Mouse (Mus musculus): Measurements from ENCODE around the gene Rnps1.
A peak's percentile ranks its signal among the peaks of the same experiment; 100 is the strongest.

Gene Rnps1

GRCm38 (mm10) chr17:24470701-24471527 lies 56.5 kb downstream of the Rnps1 start:
- DNase-seq = peak in 1 of 2 experiments; percentile 50

DNA sequence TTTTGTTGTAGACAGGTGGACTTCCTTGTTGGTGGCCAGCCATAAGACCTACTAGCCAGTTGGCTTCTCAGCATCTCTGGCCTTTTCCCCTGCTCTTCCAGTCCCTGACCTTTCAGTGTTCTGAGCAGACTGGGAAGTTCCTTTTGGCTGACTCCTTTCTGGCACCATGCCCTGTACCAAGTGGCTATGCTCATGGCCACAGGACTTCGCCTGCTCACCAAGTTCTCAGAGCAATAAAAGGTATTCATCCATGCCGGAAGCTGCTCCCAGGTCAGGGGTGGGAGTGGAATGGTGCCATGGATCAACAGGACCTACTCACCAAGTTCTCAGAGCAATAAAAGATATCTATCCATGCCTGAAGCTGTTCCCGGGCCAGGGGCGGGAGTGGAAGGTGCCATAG lies 58.1 kb downstream of the Rnps1 start:
- peak; percentile 92 to 95 for DNase-seq

DNA sequence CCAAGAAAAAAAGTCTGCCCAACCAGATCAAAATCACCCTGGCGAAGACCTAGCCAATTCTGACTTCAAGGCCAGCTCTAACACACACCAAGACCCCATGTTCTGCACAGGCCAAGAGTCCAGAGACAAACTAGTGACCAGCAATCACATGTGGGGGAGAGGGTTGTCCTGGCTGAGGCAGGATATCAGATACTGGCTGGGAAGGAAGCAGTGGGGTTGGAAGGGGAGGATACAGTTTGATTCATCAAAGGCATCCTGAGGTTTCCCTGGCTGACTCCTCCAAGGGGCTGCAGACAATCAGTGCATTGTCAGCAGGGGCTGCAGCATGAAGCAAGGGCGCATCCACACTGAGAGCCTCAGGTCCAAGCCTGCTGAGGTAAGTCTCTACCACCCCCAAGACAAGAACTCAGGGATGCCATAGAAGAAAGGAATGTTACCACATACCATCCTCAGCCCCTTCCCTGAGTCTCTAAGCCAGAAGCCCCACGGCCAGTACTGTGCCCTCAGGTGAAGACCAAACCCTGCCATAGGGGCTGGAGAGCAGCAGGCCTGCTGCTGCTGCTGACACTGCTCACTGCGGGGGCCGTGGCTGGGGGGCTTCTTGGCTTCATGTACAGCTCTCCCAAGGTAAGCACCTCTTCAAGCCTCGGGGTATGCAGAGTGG lies 59.4 kb downstream of the Rnps1 start, which contains the start of gene Bricd5:
Gene Bricd5 (plus strand): TSS at position 273 of the 664 bp plus-strand sequence.
- no peak for DNase-seq

- no peak for DNase-seq
Measured at GRCm38 (mm10) chr17:24474557-24474956, 60.2 kb downstream of the Rnps1 start.
